Mouse (Mus musculus) heart, adult 10 weeks (tissue): ENCODE measurements around the gene Spred3. TPM values are rescaled to one million over a fixed set of nuclear protein-coding genes. Genes with fewer than 3 reads are reported as not detected.

Source experiments
- polyA plus RNA-seq: library from polyadenylated mRNA; stranded (reverse); fragments of 350-450 nt; fragmentation: Illumina TruSeq; extraction: RNeasy Lipid Tissue Mini Kit (QIAGEN cat#74804); gene quantifications from one replicate; pipeline ENCODE4 v1.2.3, GENCODE M21; 2014; ENCODE audit warnings: low read depth, low replicate concordance

Gene Spred3
- 1.6 TPM for polyA plus RNA-seq

DNA sequence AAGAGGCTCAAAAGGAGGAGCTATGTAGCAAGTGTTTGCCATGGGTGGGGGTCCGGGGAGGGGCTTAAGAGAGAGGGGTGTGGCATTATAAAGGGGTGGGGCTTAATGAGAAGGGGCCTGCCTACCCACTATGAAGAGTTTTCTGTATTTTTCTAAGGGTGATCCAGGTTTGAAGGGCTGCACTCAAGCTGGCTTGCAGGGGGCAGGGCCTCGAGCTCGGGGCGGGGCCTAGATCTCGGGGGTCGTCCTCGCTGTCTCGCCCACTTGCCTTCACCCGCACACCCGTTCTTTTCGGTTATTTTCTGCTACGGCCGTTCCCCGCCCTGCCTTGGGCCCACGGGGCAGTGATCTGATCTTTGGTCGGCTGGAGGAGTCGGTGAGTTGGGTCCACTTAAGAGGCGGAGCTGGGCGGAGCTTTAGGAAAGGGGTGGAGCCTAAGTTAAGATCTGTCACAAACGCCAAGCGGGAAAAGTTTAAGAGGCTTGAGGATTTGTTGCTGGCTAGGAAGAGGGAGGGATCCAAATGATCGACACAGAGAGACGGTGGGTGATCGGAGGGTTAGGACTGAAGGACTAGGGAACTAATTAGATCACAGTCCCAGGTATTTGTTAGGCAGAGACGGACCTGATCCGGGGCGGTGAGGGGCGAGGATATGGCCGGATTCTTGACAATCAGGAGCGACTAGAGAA, at the start of gene Spred3, which contains the start of gene Ggn:
Gene Spred3, minus strand, starts transcription at position 346 of the 689 bp plus-strand sequence.
Gene Ggn, plus strand, starts transcription at position 145 of the 689 bp plus-strand sequence.

DNA sequence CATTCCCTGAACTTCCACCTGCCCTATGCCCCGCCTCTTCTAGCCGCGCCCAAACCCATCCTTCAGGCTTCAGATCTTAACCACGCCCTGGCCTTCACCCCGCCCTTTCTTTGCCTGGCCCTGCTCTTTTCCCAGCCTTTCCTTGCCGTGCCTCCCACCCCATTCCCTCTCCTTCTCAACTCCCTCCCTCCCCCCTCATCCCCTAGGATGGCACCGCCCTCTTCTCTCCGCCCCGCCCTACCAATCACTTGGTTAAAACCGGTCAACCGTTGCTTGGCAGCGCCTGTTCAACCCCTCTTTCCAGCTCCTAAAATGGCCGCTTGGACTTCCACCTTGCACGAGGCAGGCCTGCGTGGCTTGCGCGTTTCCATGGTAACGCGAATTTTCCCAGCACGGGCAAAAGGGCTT, 43.5 kb upstream of the Spred3 start, which contains the start of gene Catsperg1:
Gene Catsperg1, minus strand, starts transcription at position 361 of the 408 bp plus-strand sequence.

DNA sequence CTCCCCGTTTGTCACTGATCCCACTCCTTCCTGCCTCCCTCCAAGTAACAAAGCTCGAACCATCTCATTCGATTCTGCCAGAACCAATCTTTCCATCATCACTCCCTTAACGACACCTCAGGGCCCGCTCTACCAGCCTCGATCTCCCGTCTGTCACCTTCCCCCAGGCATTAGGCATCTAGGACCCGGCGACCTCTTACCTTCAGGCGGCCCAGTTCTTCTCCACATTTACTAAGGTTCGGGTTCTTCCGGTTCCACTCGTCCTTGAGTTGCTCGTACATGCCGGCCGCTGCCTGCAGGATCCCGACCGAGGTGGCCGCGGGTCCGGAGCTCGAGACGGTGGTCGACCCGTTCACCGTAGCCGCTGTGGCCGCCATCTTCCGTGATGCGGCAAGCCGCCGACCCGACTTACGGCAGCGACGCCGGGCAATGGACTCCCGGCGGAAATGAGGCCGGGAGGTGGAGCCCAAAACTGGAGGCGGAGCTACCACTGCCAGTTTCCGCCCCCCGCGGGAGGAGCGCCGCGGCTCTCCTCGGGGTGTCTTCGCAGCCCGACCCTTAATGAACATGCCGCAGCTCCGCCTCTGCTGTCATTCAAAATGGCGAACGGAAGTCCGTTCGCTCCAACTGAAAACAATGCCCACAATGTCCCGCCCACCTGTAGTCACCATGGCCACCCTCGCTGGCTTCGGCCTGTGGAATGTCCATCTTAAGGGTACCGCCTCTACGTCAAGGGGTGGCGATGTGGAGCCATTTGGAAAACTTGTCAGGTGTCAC, 10.1 kb upstream of the Spred3 start, which contains the start of gene Psmd8:
Gene Psmd8, minus strand, starts transcription at position 625 of the 777 bp plus-strand sequence.

DNA sequence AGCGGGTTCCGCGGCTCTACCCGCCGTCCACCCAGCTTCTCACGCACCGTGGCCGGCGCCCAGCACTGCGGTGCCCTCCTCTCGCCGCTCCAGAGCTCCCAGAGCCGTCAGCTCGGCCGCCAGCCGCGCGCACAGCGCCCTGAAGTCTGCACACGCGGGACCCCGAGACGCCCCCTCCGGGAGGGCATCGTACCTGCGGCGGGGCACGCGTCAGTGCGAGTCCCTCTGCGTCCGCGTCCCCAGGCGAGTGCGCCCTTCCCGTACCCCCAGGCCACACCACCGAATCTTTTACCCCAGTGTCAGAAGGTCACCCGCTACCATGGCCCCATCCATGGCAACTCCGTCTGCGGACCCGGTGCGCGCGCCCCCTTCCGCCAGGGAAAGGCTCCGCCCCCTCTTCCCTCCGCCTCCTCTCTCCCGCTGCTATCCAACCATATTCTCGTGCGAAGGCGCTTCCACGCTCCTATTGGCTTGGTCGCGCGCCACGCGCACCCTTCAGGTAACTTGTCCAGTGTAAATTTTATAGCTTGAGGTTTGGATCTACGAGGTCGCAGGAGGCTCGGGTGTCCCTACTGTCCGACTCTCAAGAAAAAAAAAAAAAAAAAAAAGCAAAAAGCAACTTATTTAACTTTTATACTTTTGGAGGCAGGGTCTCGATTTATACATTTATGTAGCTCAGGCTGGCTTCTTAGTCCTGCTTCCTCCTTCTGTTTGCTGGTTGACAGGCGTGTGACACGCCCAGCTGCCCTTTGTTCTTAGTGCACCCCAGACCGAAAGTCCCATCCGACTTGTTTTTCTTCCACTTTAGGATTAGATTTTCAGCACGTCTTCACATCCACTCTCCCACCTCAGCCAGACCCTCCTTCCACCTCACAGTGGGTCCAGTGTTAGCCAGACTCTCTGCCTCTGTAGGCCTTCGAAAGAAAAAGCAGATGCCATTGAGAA, 14.1 kb downstream of the Spred3 start, which contains the start of gene Fam98c:
Gene Fam98c, minus strand, starts transcription at position 397 of the 945 bp plus-strand sequence.

DNA sequence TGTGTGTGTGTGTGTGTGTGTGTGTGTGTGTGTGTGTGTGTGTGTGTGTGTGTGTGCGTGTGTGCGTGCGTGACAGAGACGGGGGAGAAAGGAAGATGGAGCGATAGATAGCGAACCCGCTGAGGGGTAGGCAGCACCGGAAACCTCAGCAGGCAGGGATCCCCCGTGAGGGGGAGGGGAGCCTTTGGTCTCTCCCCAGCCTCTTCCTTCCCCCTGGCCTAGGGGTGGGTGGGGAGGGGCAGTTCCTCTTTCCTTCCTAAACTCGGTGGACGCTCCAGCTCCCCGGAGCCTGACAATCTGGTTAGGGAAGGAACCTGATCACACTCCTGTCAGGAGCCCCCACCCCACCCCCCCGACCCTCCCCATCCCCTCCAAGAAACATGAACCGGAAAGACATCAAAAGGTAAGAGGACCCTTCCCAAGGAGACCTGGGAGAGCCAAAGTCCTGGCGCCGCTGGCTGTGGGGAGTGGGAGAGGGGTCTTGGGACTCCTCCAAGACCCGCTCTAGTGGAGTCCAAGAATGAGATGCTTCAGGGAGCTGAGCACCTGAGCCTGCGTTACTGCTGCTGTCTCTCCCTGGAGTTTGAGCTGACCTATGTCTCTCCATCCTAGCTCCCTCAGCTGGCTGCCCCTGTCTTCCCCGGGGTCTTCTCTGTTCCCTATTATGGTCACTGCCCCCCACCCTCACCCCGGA, 35.4 kb downstream of the Spred3 start, which contains the start of gene Rasgrp4:
Gene Rasgrp4, plus strand, starts transcription at position 159 of the 694 bp plus-strand sequence.

DNA sequence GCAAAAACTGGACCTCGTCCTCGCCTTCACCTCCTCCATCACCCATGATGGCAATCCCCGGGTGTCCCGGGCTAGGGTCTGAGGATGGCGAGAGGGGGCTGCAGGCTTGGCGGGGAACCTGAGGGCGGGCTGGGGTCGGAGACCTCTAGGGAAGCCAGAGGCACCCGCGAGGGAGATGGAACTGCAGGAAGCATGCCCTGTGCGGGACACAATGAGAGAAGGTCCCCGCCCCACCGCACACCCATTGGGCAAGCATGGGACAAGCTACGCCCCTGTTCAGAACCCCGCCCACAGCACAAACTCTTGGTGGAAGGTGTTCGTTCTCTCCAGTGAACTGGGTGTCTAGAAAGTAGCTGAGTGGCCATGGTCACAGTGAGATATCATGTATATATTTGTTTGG, 45.2 kb downstream of the Spred3 start, which contains the start of gene Ryr1:
Gene Ryr1, minus strand, starts transcription at position 210 of the 400 bp plus-strand sequence.

Other genes with a start within 250 kb of the Spred3 start
- 91.4 TPM for gene Actn4, start 208.1 kb downstream of the Spred3 start, polyA plus RNA-seq
- gene Eif3k, start 188.5 kb downstream of the Spred3 start, polyA plus RNA-seq: 233 TPM
- 2.0 TPM for gene Map4k1, start 188.4 kb downstream of the Spred3 start, polyA plus RNA-seq
- gene Ryr1, start 45.2 kb downstream of the Spred3 start, polyA plus RNA-seq: 0.05 TPM
- gene Rasgrp4, start 35.6 kb downstream of the Spred3 start, polyA plus RNA-seq: 1.8 TPM
- 18.9 TPM for gene Fam98c, start 14.2 kb downstream of the Spred3 start, polyA plus RNA-seq
- not detected for gene Ggn, start 201 bp downstream of the Spred3 start, polyA plus RNA-seq
- 131 TPM for gene Psmd8, start 10.3 kb upstream of the Spred3 start, polyA plus RNA-seq
- 0.50 TPM for gene Catsperg1, start 43.6 kb upstream of the Spred3 start, polyA plus RNA-seq
- 3.4 TPM for gene Kcnk6, start 62.1 kb upstream of the Spred3 start, polyA plus RNA-seq
- gene Yif1b, start 67.9 kb upstream of the Spred3 start, polyA plus RNA-seq: 70.6 TPM
- gene 2200002D01Rik, start 78.1 kb upstream of the Spred3 start, polyA plus RNA-seq: 3.1 TPM
- 34.7 TPM for gene Spint2, start 111.5 kb upstream of the Spred3 start, polyA plus RNA-seq
- gene Ppp1r14a, start 118.9 kb upstream of the Spred3 start, polyA plus RNA-seq: 10.0 TPM
- 0.47 TPM for gene Dpf1, start 133.5 kb upstream of the Spred3 start, polyA plus RNA-seq